Mouse (Mus musculus) neural tube, embryonic 14.5 days (tissue): ENCODE measurements at regions not wholly inside any gene's neighbourhood (a gene's known extent, or its start where the extent isn't known, plus 50 kb on each side); places are given as distances from the start of the nearest gene placed in this dataset.

Source experiments
- ATAC-seq: fragments of 200-750 bp; cut with Nextera tagmentation; 2 replicates; pipeline ENCODE4 v1.8.0; 2017; ENCODE audit warnings: low read depth, mild to moderate bottlenecking, moderate TSS enrichment, moderate library complexity
- H3K27ac ChIP-seq: fragments of 300-500 bp; sonication (generic); 2 replicates; pipeline ENCODE4 v1.5.1; 2014; ENCODE audit warnings: low read depth, mild to moderate bottlenecking, control low read depth, low read length, moderate library complexity, mixed read lengths
- H3K27me3 ChIP-seq: fragments of 300-500 bp; sonication (generic); 2 replicates; pipeline ENCODE4 v1.6.1; 2014; ENCODE audit warnings: low read length; ENCODE audit not compliant: control insufficient read depth, insufficient read depth
- H3K36me3 ChIP-seq: fragments of 300-500 bp; sonication (generic); 2 replicates; pipeline ENCODE4 v1.6.1; 2014; ENCODE audit warnings: low read length, mixed read lengths; ENCODE audit not compliant: control insufficient read depth, insufficient read depth
- H3K4me1 ChIP-seq: fragments of 300-500 bp; sonication (generic); 2 replicates; pipeline ENCODE4 v1.6.1; 2014; ENCODE audit warnings: low read length; ENCODE audit not compliant: control insufficient read depth, insufficient read depth
- H3K4me2 ChIP-seq: fragments of 300-500 bp; sonication (generic); 2 replicates; pipeline ENCODE4 v1.6.1; 2014; ENCODE audit warnings: mild to moderate bottlenecking, low read depth, low read length, control low read depth
- H3K4me3 ChIP-seq: fragments of 300-500 bp; sonication (generic); 2 replicates; pipeline ENCODE4 v1.5.1; 2014; ENCODE audit warnings: low read depth, low read length, control low read depth, mixed read lengths
- H3K9ac ChIP-seq: fragments of 300-500 bp; sonication (generic); replicated peaks from 2 replicates; pipeline ENCODE4 v1.6.1; 2014; ENCODE audit warnings: low read depth, mild to moderate bottlenecking, control low read depth, low read length, mixed read lengths
- H3K9me3 ChIP-seq: fragments of 300-500 bp; sonication (generic); 2 replicates; pipeline ENCODE4 v1.6.1; 2016; ENCODE audit warnings: low read length; ENCODE audit not compliant: control insufficient read depth
- WGBS: fragments of 180-500 bp; shearing (Covaris S2); extraction: QIAGEN DNeasy Blood & Tissue Kit; methylation state at CpG from one replicate; pipeline ENCODE4 v1.1.7; 2014; 5-methylcytosine and 5-hydroxymethylcytosine counted together

GRCm38 (mm10) chrX:21828975-21829374 is 84.1 kb upstream of the Gm28269 start:
- Histone ChIP-seq H3K36me3 (no peaks in the 10 kb centered on the region), H3K9me3 (no peaks in the 10 kb centered on the region)
- ATAC-seq = no peak; the same call in 1 of the 2 replicates

GRCm38 (mm10) chrX:21809212-21809611 is 64.3 kb upstream of the Gm28269 start:
- Histone ChIP-seq H3K4me1 (no peaks in the 10 kb centered on the region), H3K27ac (no peak overlapping the region), H3K4me3 (no peak overlapping the region), H3K27me3 (no peaks in the 10 kb centered on the region), H3K4me2 (no peak overlapping the region), H3K9ac (no peak overlapping the region), H3K9me3 (no peaks in the 10 kb centered on the region), H3K36me3 (no peaks in the 10 kb centered on the region)
- 0 out of 2 replicates have a peak, but pooled peaks have one; percentile 54 for ATAC-seq

More at GRCm38 (mm10) chrX:21828975-21829374, 84.1 kb upstream of the Gm28269 start:
- no peak overlapping the region for H3K4me2 ChIP-seq
- H3K9ac ChIP-seq = no peak overlapping the region
- no peaks in the 10 kb centered on the region for H3K4me1 ChIP-seq
- no peak overlapping the region for H3K27ac ChIP-seq
- no peaks in the 10 kb centered on the region for H3K27me3 ChIP-seq
- H3K4me3 ChIP-seq = no peak overlapping the region

GRCm38 (mm10) chrX:21801834-21802233 is 56.9 kb upstream of the Gm28269 start:
- no peaks in the 10 kb centered on the region for H3K9me3 ChIP-seq
- 83% methylated on average over 6 of the region's 6 CpGs for WGBS
- ATAC-seq = no peak
- no peaks in the 10 kb centered on the region for H3K27me3 ChIP-seq
- no peak overlapping the region for H3K4me2 ChIP-seq
- H3K4me3 ChIP-seq = no peak overlapping the region
- no peak overlapping the region for H3K27ac ChIP-seq
- H3K36me3 ChIP-seq = no peaks in the 10 kb centered on the region
- no peak overlapping the region for H3K9ac ChIP-seq
- no peaks in the 10 kb centered on the region for H3K4me1 ChIP-seq
